Mouse (Mus musculus) inflammation-experienced regulatory T-cells, adult 16 weeks (primary cell): Measurements from ENCODE around the gene Cnot3. TPM values are rescaled to one million over a fixed set of nuclear protein-coding genes. Genes with fewer than 3 reads are reported as not detected.

Experiments
- polyA plus RNA-seq: library from polyadenylated mRNA; unstranded; fragments of 100-300 nt; shearing (Covaris generic); gene quantifications from one replicate; pipeline ENCODE4 v1.2.1, GENCODE M21; 2017

Cnot3 gene
- 110 TPM for polyA plus RNA-seq

DNA sequence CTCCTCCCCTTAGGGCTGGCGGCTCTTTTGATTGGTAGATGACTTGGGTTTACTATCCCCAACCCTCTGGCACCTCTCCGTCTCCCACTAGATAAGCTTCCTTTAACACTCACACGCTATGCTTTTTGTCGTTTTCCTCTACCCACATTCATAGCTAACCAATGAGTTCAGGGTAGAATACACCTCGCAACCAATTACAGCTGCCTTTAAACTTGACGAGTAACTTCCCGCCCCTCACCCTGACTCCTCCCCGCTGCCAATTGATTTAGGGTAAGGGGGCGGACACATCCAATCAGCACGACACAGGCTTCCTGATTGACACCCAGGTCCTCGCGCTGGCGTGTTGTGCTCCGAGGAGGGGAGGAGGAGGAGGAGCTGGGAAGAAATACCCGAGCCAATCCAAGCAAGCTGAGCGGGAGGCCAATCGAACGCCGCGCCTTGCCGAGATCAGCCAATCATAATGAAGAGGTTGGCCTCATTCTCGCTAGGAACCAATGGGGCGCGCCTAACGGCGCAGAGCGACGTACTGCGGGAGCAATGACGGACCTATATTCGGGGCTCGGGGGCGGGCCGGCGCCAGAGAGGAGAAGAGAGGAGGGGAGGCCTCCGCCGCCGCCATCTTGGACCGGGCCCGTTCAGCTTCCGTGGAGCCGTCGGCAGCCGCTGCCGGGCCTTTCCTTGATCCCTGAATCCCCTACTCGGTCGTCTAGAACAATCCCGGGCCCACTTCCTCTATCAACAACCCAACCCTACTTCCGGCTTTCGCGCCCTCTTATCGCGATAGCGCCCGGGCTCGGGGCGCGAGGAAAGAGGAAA lies at the start of gene Cnot3:
TSS of gene Cnot3 (plus strand) at position 597 of the 816 bp plus-strand sequence.

DNA sequence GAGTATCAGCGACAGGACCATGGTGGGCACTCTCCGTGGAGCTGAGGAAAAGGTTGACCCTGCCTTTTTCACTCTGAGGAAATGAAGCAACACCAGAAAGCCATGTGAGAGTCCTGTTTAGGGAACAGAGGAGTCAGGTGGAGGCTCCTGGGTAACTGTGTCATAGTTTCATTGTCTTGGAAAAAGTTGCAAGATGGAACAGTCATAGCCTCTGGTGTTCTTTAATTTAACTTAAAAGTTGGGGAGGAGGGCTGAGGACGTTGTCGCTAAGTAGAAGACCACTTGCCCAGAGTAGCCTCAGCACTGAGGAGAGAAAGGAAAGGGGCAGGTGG lies 29.0 kb upstream of the Cnot3 start, which contains the start of gene Oscar:
TSS of gene Oscar (minus strand) at position 101 of the 332 bp plus-strand sequence.

GRCm38 (mm10) chr7:3617242-3617995 lies 27.6 kb upstream of the Cnot3 start, which contains the start of gene Ndufa3:
TSS of gene Ndufa3 (plus strand) at chr7:3617373.

GRCm38 (mm10) chr7:3629543-3630477 lies 15.3 kb upstream of the Cnot3 start, which contains the start of the genes Tfpt and Prpf31:
TSS of gene Tfpt (minus strand) at chr7:3629929.
TSS of gene Prpf31 (plus strand) at chr7:3629985.

GRCm38 (mm10) chr7:3665215-3666114 lies 20.4 kb downstream of the Cnot3 start, which contains the start of gene Leng1:
TSS of gene Leng1 (minus strand) at chr7:3665840.

GRCm38 (mm10) chr7:3677342-3677741 lies 32.3 kb downstream of the Cnot3 start, which contains the start of gene Tmc4:
TSS of gene Tmc4 (minus strand) at chr7:3677553.

GRCm38 (mm10) chr7:3692382-3692986 lies 47.4 kb downstream of the Cnot3 start, which contains the start of gene Tsen34:
TSS of gene Tsen34 (plus strand) at chr7:3692863.

GRCm38 (mm10) chr7:3692987-3693808 lies 48.1 kb downstream of the Cnot3 start, which contains the start of gene Mboat7:
TSS of gene Mboat7 (minus strand) at chr7:3693523.

GRCm38 (mm10) chr7:3703879-3704441 lies 58.9 kb downstream of the Cnot3 start, which contains the start of gene Rps9:
TSS of gene Rps9 (plus strand) at chr7:3703993.

Other genes starting within 250 kb of the Cnot3 start
- gene Cacng6, start 221.1 kb upstream of the Cnot3 start, polyA plus RNA-seq: not detected
- not detected for gene Tarm1, start 142.6 kb upstream of the Cnot3 start, polyA plus RNA-seq
- gene Oscar, start 29.1 kb upstream of the Cnot3 start, polyA plus RNA-seq: not detected
- gene Ndufa3, start 27.9 kb upstream of the Cnot3 start, polyA plus RNA-seq: 501 TPM
- 51.7 TPM for gene Tfpt, start 15.3 kb upstream of the Cnot3 start, polyA plus RNA-seq
- 96.5 TPM for gene Prpf31, start 15.3 kb upstream of the Cnot3 start, polyA plus RNA-seq
- gene Leng1, start 20.6 kb downstream of the Cnot3 start, polyA plus RNA-seq: 29.2 TPM
- gene Tmc4, start 32.3 kb downstream of the Cnot3 start, polyA plus RNA-seq: 4.6 TPM
- 20.6 TPM for gene Tsen34, start 47.6 kb downstream of the Cnot3 start, polyA plus RNA-seq
- 79.1 TPM for gene Mboat7, start 48.3 kb downstream of the Cnot3 start, polyA plus RNA-seq
- 1,712 TPM for gene Rps9, start 58.7 kb downstream of the Cnot3 start, polyA plus RNA-seq
- 1.7 TPM for gene Pirb, start 75.1 kb downstream of the Cnot3 start, polyA plus RNA-seq
- gene Gm15448, start 180.4 kb downstream of the Cnot3 start, polyA plus RNA-seq: not detected
- gene Pira2, start 199.8 kb downstream of the Cnot3 start, polyA plus RNA-seq: 0.62 TPM